Mouse (Mus musculus) stomach, postnatal 0 days (tissue): ENCODE data around the gene Pjvk. TPM values are rescaled to one million over a fixed set of nuclear protein-coding genes. Genes with fewer than 3 reads are reported as not detected.

ENCODE experiments used
- ATAC-seq: fragments of 200-750 bp; cut with Nextera tagmentation; 2 replicates; pipeline ENCODE4 v1.8.0; 2017; ENCODE audit not compliant: low FRiP score, low TSS enrichment
- DNase-seq: peaks from one replicate; pipeline ENCODE4 v3.0.0-alpha.2; 2016; ENCODE audit warnings: low spot score
- H3K27ac ChIP-seq: fragments of 300-500 bp; sonication (generic); replicated peaks from 2 replicates; pipeline ENCODE4 v1.5.1; 2014; ENCODE audit warnings: mild to moderate bottlenecking, control low read depth
- H3K27me3 ChIP-seq: fragments of 300-500 bp; sonication (generic); 2 replicates; pipeline ENCODE4 v1.6.1; 2014; ENCODE audit warnings: low read length; ENCODE audit not compliant: control insufficient read depth, insufficient read depth
- H3K36me3 ChIP-seq: fragments of 300-500 bp; sonication (generic); 2 replicates; pipeline ENCODE4 v1.6.1; 2014; ENCODE audit warnings: low read length, mixed read lengths; ENCODE audit not compliant: control insufficient read depth, insufficient read depth
- H3K4me1 ChIP-seq: fragments of 300-500 bp; sonication (generic); replicated peaks from 2 replicates; pipeline ENCODE4 v1.6.1; 2014; ENCODE audit warnings: antibody characterized with exemption; ENCODE audit not compliant: control insufficient read depth, insufficient read depth
- H3K4me2 ChIP-seq: fragments of 300-500 bp; sonication (generic); replicated peaks from 2 replicates; pipeline ENCODE4 v1.6.1; 2014; ENCODE audit warnings: low read depth, mild to moderate bottlenecking, control low read depth, moderate library complexity
- H3K4me3 ChIP-seq: fragments of 300-500 bp; sonication (generic); 2 replicates; pipeline ENCODE4 v1.5.1; 2014; ENCODE audit warnings: low read depth, low read length, control low read depth
- H3K9ac ChIP-seq: fragments of 300-500 bp; sonication (generic); 2 replicates; pipeline ENCODE4 v1.6.1; 2014; ENCODE audit warnings: mild to moderate bottlenecking, low read length, control low read depth, mixed read lengths
- H3K9me3 ChIP-seq: fragments of 300-500 bp; sonication (generic); 2 replicates; pipeline ENCODE4 v1.6.1; 2016; ENCODE audit warnings: low read length; ENCODE audit not compliant: control insufficient read depth
- CTCF ChIP-seq: IDR thresholded peaks from 2 replicates; pipeline ENCODE4 v1.5.1; 2016; ENCODE audit warnings: antibody characterized with exemption, low read depth, mild to moderate bottlenecking, moderate library complexity
- EP300 ChIP-seq: optimal IDR thresholded peaks from 2 replicates; pipeline ENCODE3; 2016; ENCODE audit warnings: antibody characterized with exemption
- WGBS: fragments of 180-500 bp; shearing (Covaris S2); extraction: QIAGEN DNeasy Blood & Tissue Kit; methylation state at CpG from one replicate; pipeline ENCODE4 v1.1.7; 2014; 5-methylcytosine and 5-hydroxymethylcytosine counted together
- polyA plus RNA-seq: library from polyadenylated mRNA; unstranded; fragments of >200 nt; fragmentation: Nextera tagmentation; extraction: Ambion mirVana; gene quantifications from 2 replicates; pipeline ENCODE4 v1.2.1, GENCODE M21; 2015

The Pjvk gene
- polyA plus RNA-seq, 1 experiment from 2014 or later: 0.21 TPM

- WGBS: 93% methylated on average over 13 of the region's 13 CpGs
- no peak for ATAC-seq
- Histone ChIP-seq H3K9me3 (peaks cover 3% of the 10 kb centered on the region; the same call in 1 of the 2 replicates), H3K36me3 (no peaks in the 10 kb centered on the region), H3K4me1 (no peaks in the 10 kb centered on the region), H3K9ac (no peak overlapping the region), H3K27ac (no peak overlapping the region), H3K4me2 (no peak overlapping the region), H3K4me3 (no peak overlapping the region), H3K27me3 (no peaks in the 10 kb centered on the region)
- DNase-seq: no peak
- TF ChIP-seq EP300 (no peak), CTCF (no peak)
Observed at GRCm38 (mm10) chr2:76705655-76706054, 57.4 kb downstream of the Pjvk start.

Other genes starting within 250 kb of the Pjvk start
- gene Osbpl6, start 242.0 kb upstream of the Pjvk start, polyA plus RNA-seq: 4.0 and 4.7 TPM in 2 replicates
- gene Prkra, start 461 bp upstream of the Pjvk start, polyA plus RNA-seq: 26.7 and 29.7 TPM in 2 replicates
- gene Fkbp7, start 24.6 kb downstream of the Pjvk start, polyA plus RNA-seq: 56.8 and 67.1 TPM in 2 replicates
- 7.5 and 7.7 TPM in 2 replicates for gene Plekha3, start 26.8 kb downstream of the Pjvk start, polyA plus RNA-seq